Mouse (Mus musculus): ENCODE data around the gene Gar1. TPM values are rescaled to one million over a fixed set of nuclear protein-coding genes. Genes with fewer than 3 reads are reported as not detected.

Gar1 gene
- polyA plus RNA-seq, 1 experiment from 2014 or later = 65.7 TPM

- H3K27me3 ChIP-seq = no peaks in the 10 kb centered on the region
- no peak overlapping the region for H3K4me2 ChIP-seq
- H3K9me3 ChIP-seq (replicated peaks) = no peaks in the 10 kb centered on the region
- H3K27ac ChIP-seq = no peak overlapping the region
- no peaks in the 10 kb centered on the region for H3K36me3 ChIP-seq (ENCODE audit: poor library complexity, severe bottlenecking)
- H3K4me1 ChIP-seq = no peaks in the 10 kb centered on the region
- no peak overlapping the region for H3K9ac ChIP-seq
- WGBS = 84% methylated on average over 11 of the region's 11 CpGs
- no peak for ATAC-seq
- no peak overlapping the region for H3K4me3 ChIP-seq
Measured at GRCm38 (mm10) chr3:129798551-129798950, 32.6 kb downstream of the Gar1 start.

- no peak overlapping the region for H3K4me3 ChIP-seq
- H3K4me2 ChIP-seq = no peak overlapping the region
- no peak for ATAC-seq
- H3K36me3 ChIP-seq (ENCODE audit: poor library complexity, severe bottlenecking) = no peaks in the 10 kb centered on the region
- 76% methylated on average over 5 of the region's 5 CpGs for WGBS
- H3K4me1 ChIP-seq = no peaks in the 10 kb centered on the region
- H3K9ac ChIP-seq = no peak overlapping the region
- H3K27me3 ChIP-seq = no peaks in the 10 kb centered on the region
- no peak overlapping the region for H3K27ac ChIP-seq
- no peaks in the 10 kb centered on the region for H3K9me3 ChIP-seq (replicated peaks)
Measured at GRCm38 (mm10) chr3:129797341-129797740, 33.9 kb downstream of the Gar1 start.

GRCm38 (mm10) chr3:129793801-129794200, 37.4 kb downstream of the Gar1 start:
- no peak overlapping the region for H3K4me2 ChIP-seq
- H3K4me1 ChIP-seq = no peaks in the 10 kb centered on the region
- ATAC-seq = no peak
- H3K27me3 ChIP-seq = no peaks in the 10 kb centered on the region
- WGBS = 86% methylated on average over 5 of the region's 5 CpGs
- H3K9ac ChIP-seq = no peak overlapping the region
- no peak overlapping the region for H3K27ac ChIP-seq
- no peaks in the 10 kb centered on the region for H3K36me3 ChIP-seq (ENCODE audit: poor library complexity, severe bottlenecking)
- no peaks in the 10 kb centered on the region for H3K9me3 ChIP-seq (replicated peaks)
- no peak overlapping the region for H3K4me3 ChIP-seq

- no peak for ATAC-seq
- no peak overlapping the region for H3K9ac ChIP-seq
- H3K4me2 ChIP-seq = no peak overlapping the region
- WGBS = 94% methylated on average over 3 of the region's 3 CpGs
- no peaks in the 10 kb centered on the region for H3K36me3 ChIP-seq (ENCODE audit: poor library complexity, severe bottlenecking)
- H3K27ac ChIP-seq = no peak overlapping the region
- H3K27me3 ChIP-seq = no peaks in the 10 kb centered on the region
- no peaks in the 10 kb centered on the region for H3K9me3 ChIP-seq (replicated peaks)
- no peaks in the 10 kb centered on the region for H3K4me1 ChIP-seq
- no peak overlapping the region for H3K4me3 ChIP-seq
Measured at GRCm38 (mm10) chr3:129782746-129783145, 48.5 kb downstream of the Gar1 start.

- Histone ChIP-seq H3K27me3 (no peaks in the 10 kb centered on the region), H3K9ac (no peak overlapping the region), H3K4me3 (no peak overlapping the region), H3K9me3 (replicated peaks) (no peaks in the 10 kb centered on the region), H3K27ac (no peak overlapping the region), H3K4me1 (no peaks in the 10 kb centered on the region), H3K36me3 (ENCODE audit: poor library complexity, severe bottlenecking) (no peaks in the 10 kb centered on the region), H3K4me2 (no peak overlapping the region)
- no peak for ATAC-seq
- 31% methylated on average over 10 of the region's 10 CpGs for WGBS
Measured at GRCm38 (mm10) chr3:129781435-129781834, 49.8 kb downstream of the Gar1 start.

Other genes starting within 250 kb of the Gar1 start
- gene Egf, start 76.1 kb downstream of the Gar1 start, polyA plus RNA-seq (2015; fragmentation: Nextera tagmentation; extraction: Ambion mirVana) = 1.7 and 2.0 TPM in 2 replicates
- gene Lrit3, start 27.4 kb downstream of the Gar1 start, polyA plus RNA-seq (2015; fragmentation: Nextera tagmentation; extraction: Ambion mirVana) = not detected in 2 replicates
- gene Rrh, start 8.8 kb downstream of the Gar1 start, polyA plus RNA-seq (2015; fragmentation: Nextera tagmentation; extraction: Ambion mirVana) = 0.34 and 0.46 TPM in 2 replicates
- gene Cfi, start 4.5 kb upstream of the Gar1 start, polyA plus RNA-seq (2015; fragmentation: Nextera tagmentation; extraction: Ambion mirVana) = 0.30 and 0.31 TPM in 2 replicates
- 29.5 and 31.3 TPM in 2 replicates for gene Pla2g12a, start 47.2 kb upstream of the Gar1 start, polyA plus RNA-seq (2015; fragmentation: Nextera tagmentation; extraction: Ambion mirVana)
- gene Casp6, start 70.0 kb upstream of the Gar1 start, polyA plus RNA-seq (2015; fragmentation: Nextera tagmentation; extraction: Ambion mirVana) = 43.6 and 44.8 TPM in 2 replicates
- 3.9 and 6.7 TPM in 2 replicates for gene Mcub, start 138.8 kb upstream of the Gar1 start, polyA plus RNA-seq (2015; fragmentation: Nextera tagmentation; extraction: Ambion mirVana)
- gene Sec24b, start 230.2 kb upstream of the Gar1 start, polyA plus RNA-seq (2015; fragmentation: Nextera tagmentation; extraction: Ambion mirVana) = 23.9 and 29.1 TPM in 2 replicates